Mouse (Mus musculus) forebrain, embryonic 12.5 days (tissue): Measurements from ENCODE around the gene Agt. TPM values are rescaled to one million over a fixed set of nuclear protein-coding genes. Genes with fewer than 3 reads are reported as not detected.
A peak's percentile ranks its signal among the peaks of the same experiment; 100 is the strongest.

Source experiments
- ATAC-seq: fragments of 200-750 bp; cut with Nextera tagmentation; 2 replicates; pipeline ENCODE4 v1.8.0; 2017; ENCODE audit warnings: moderate TSS enrichment; ENCODE audit not compliant: low FRiP score
- H3K27ac ChIP-seq: fragments of 300-500 bp; sonication (generic); 2 replicates; pipeline ENCODE4 v1.5.1; 2016; ENCODE audit warnings: mild to moderate bottlenecking
- H3K27me3 ChIP-seq: fragments of 300-500 bp; sonication (generic); 2 replicates; pipeline ENCODE4 v1.6.1; 2016; ENCODE audit warnings: mild to moderate bottlenecking
- H3K36me3 ChIP-seq: fragments of 300-500 bp; sonication (generic); replicated peaks from 2 replicates; pipeline ENCODE4 v1.6.1; 2016; ENCODE audit warnings: mild to moderate bottlenecking
- H3K4me1 ChIP-seq: fragments of 300-500 bp; sonication (generic); 2 replicates; pipeline ENCODE4 v1.6.1; 2016
- H3K4me2 ChIP-seq: fragments of 300-500 bp; sonication (generic); 2 replicates; pipeline ENCODE4 v1.6.1; 2016; ENCODE audit warnings: mild to moderate bottlenecking, moderate library complexity
- H3K4me3 ChIP-seq: fragments of 300-500 bp; sonication (generic); replicated peaks from 2 replicates; pipeline ENCODE4 v1.5.1; 2016; ENCODE audit warnings: mild to moderate bottlenecking
- H3K9ac ChIP-seq: fragments of 300-500 bp; sonication (generic); 2 replicates; pipeline ENCODE4 v1.6.1; 2016; ENCODE audit warnings: mild to moderate bottlenecking
- H3K9me3 ChIP-seq: fragments of 300-500 bp; sonication (generic); 2 replicates; pipeline ENCODE4 v1.6.1; 2016
- WGBS: fragments of 180-500 bp; shearing (Covaris S2); methylation state at CpG from one replicate; pipeline ENCODE4 v1.1.7; 2016; 5-methylcytosine and 5-hydroxymethylcytosine counted together
- polyA plus RNA-seq: library from polyadenylated mRNA; unstranded; fragments of >200 nt; fragmentation: Nextera tagmentation; extraction: Ambion mirVana; gene quantifications from 2 replicates; pipeline ENCODE4 v1.2.1, GENCODE M21; 2016

Gene Agt
- not detected in 2 replicates for polyA plus RNA-seq

- Histone ChIP-seq H3K4me1 (0 out of 2 replicates have a peak, but pooled peaks cover 2% of the 10 kb centered on the region), H3K27ac (no peak within 1 kb of the TSS), H3K36me3 (no peaks in the 10 kb centered on the region), H3K9ac (no peak within 1 kb of the TSS), H3K4me2 (no peak within 1 kb of the TSS), H3K27me3 (no peaks in the 10 kb centered on the region), H3K9me3 (no peaks in the 10 kb centered on the region), H3K4me3 (no peak within 1 kb of the TSS)
- WGBS = 83% methylated on average over 2 of the region's 2 CpGs
- ATAC-seq = no peak
Measured at GRCm38 (mm10) chr8:124569593-124569992, at the start of gene Agt. Gene Agt (minus strand): TSS chr8:124569706.

GRCm38 (mm10) chr8:124618252-124618651 lies 48.7 kb upstream of the Agt start:
- Histone ChIP-seq H3K27me3 (peaks cover 17% of the 10 kb centered on the region), H3K9me3 (no peaks in the 10 kb centered on the region), H3K4me3 (no peak overlapping the region), H3K4me2 (no peak overlapping the region), H3K27ac (no peak overlapping the region), H3K4me1 (peaks cover 5% of the 10 kb centered on the region; the same call in 1 of the 2 replicates), H3K36me3 (no peaks in the 10 kb centered on the region), H3K9ac (no peak overlapping the region)
- 61% methylated on average over 9 of the region's 9 CpGs for WGBS
- no peak for ATAC-seq

GRCm38 (mm10) chr8:124617266-124617869 lies 47.9 kb upstream of the Agt start:
- H3K27me3 ChIP-seq = peaks cover 17% of the 10 kb centered on the region

GRCm38 (mm10) chr8:124614325-124614724 lies 44.8 kb upstream of the Agt start:
- peaks cover 5% of the 10 kb centered on the region; the same call in 1 of the 2 replicates for H3K4me1 ChIP-seq
- H3K36me3 ChIP-seq = no peaks in the 10 kb centered on the region
- no peak overlapping the region for H3K4me3 ChIP-seq
- WGBS = 82% methylated on average over 5 of the region's 6 CpGs
- H3K27me3 ChIP-seq = peaks cover 17% of the 10 kb centered on the region
- H3K27ac ChIP-seq = no peak overlapping the region
- H3K9ac ChIP-seq = no peak overlapping the region
- no peak overlapping the region for H3K4me2 ChIP-seq
- H3K9me3 ChIP-seq = no peaks in the 10 kb centered on the region
- no peak for ATAC-seq

More at GRCm38 (mm10) chr8:124617266-124617869, 47.9 kb upstream of the Agt start:
- peak overlapping the region; percentile 47 for H3K9ac ChIP-seq
- H3K4me2 ChIP-seq = peak overlapping the region; percentile 52
- no peaks in the 10 kb centered on the region for H3K9me3 ChIP-seq
- H3K4me3 ChIP-seq = peak overlapping the region; percentile 36
- H3K27ac ChIP-seq = no peak overlapping the region
- H3K4me1 ChIP-seq = peaks cover 5% of the 10 kb centered on the region; the same call in 1 of the 2 replicates
- WGBS = 6% methylated on average over 17 of the region's 17 CpGs
- peak; percentile 83 for ATAC-seq
- no peaks in the 10 kb centered on the region for H3K36me3 ChIP-seq

- H3K9me3 ChIP-seq = no peaks in the 10 kb centered on the region
- no peak overlapping the region for H3K9ac ChIP-seq
- no peaks in the 10 kb centered on the region for H3K27me3 ChIP-seq
- ATAC-seq = no peak
- H3K4me2 ChIP-seq = no peak overlapping the region
- no peak overlapping the region for H3K27ac ChIP-seq
- no peaks in the 10 kb centered on the region for H3K36me3 ChIP-seq
- 83% methylated on average over 9 of the region's 9 CpGs for WGBS
- H3K4me3 ChIP-seq = no peak overlapping the region
- no peaks in the 10 kb centered on the region for H3K4me1 ChIP-seq
Measured at GRCm38 (mm10) chr8:124608972-124609353, 39.5 kb upstream of the Agt start.

- WGBS = 76% methylated on average over 13 of the region's 13 CpGs
- H3K36me3 ChIP-seq = no peaks in the 10 kb centered on the region
- H3K4me3 ChIP-seq = no peak overlapping the region
- H3K27me3 ChIP-seq = no peaks in the 10 kb centered on the region
- no peaks in the 10 kb centered on the region for H3K4me1 ChIP-seq
- no peak overlapping the region for H3K4me2 ChIP-seq
- no peak overlapping the region for H3K27ac ChIP-seq
- no peak for ATAC-seq
- H3K9me3 ChIP-seq = no peaks in the 10 kb centered on the region
- no peak overlapping the region for H3K9ac ChIP-seq
Measured at GRCm38 (mm10) chr8:124608239-124608971, 38.9 kb upstream of the Agt start.

- H3K9me3 ChIP-seq = no peaks in the 10 kb centered on the region
- no peak overlapping the region for H3K9ac ChIP-seq
- no peaks in the 10 kb centered on the region for H3K27me3 ChIP-seq
- WGBS = 74% methylated on average over 5 of the region's 5 CpGs
- no peaks in the 10 kb centered on the region for H3K36me3 ChIP-seq
- H3K27ac ChIP-seq = no peak overlapping the region
- no peak overlapping the region for H3K4me3 ChIP-seq
- no peak for ATAC-seq
- H3K4me2 ChIP-seq = no peak overlapping the region
- no peaks in the 10 kb centered on the region for H3K4me1 ChIP-seq
Measured at GRCm38 (mm10) chr8:124604066-124604465, 34.6 kb upstream of the Agt start.

GRCm38 (mm10) chr8:124589393-124589792 lies 19.9 kb upstream of the Agt start:
- ATAC-seq = no peak
- H3K4me2 ChIP-seq = no peak overlapping the region
- 75% methylated on average over 4 of the region's 4 CpGs for WGBS

GRCm38 (mm10) chr8:124586556-124586955 lies 17.1 kb upstream of the Agt start:
- H3K9me3 ChIP-seq = no peaks in the 10 kb centered on the region
- H3K27me3 ChIP-seq = no peaks in the 10 kb centered on the region
- H3K4me2 ChIP-seq = no peak overlapping the region
- no peak overlapping the region for H3K4me3 ChIP-seq
- H3K36me3 ChIP-seq = no peaks in the 10 kb centered on the region
- ATAC-seq = no peak
- H3K27ac ChIP-seq = no peak overlapping the region
- H3K9ac ChIP-seq = no peak overlapping the region
- H3K4me1 ChIP-seq = no peaks in the 10 kb centered on the region
- WGBS = 79% methylated on average over 2 of the region's 2 CpGs

More at GRCm38 (mm10) chr8:124589393-124589792, 19.9 kb upstream of the Agt start:
- no peaks in the 10 kb centered on the region for H3K27me3 ChIP-seq
- no peak overlapping the region for H3K4me3 ChIP-seq
- H3K4me1 ChIP-seq = no peaks in the 10 kb centered on the region
- H3K9me3 ChIP-seq = no peaks in the 10 kb centered on the region
- no peaks in the 10 kb centered on the region for H3K36me3 ChIP-seq
- H3K9ac ChIP-seq = no peak overlapping the region
- no peak overlapping the region for H3K27ac ChIP-seq

- H3K4me3 ChIP-seq = no peak overlapping the region
- no peak for ATAC-seq
- no peak overlapping the region for H3K9ac ChIP-seq
- no peaks in the 10 kb centered on the region for H3K36me3 ChIP-seq
- no peak overlapping the region for H3K4me2 ChIP-seq
- no peak overlapping the region for H3K27ac ChIP-seq
- 69% methylated on average over 3 of the region's 3 CpGs for WGBS
- no peaks in the 10 kb centered on the region for H3K9me3 ChIP-seq
- no peaks in the 10 kb centered on the region for H3K4me1 ChIP-seq
- H3K27me3 ChIP-seq = no peaks in the 10 kb centered on the region
Measured at GRCm38 (mm10) chr8:124585718-124586425, 16.4 kb upstream of the Agt start.

GRCm38 (mm10) chr8:124576751-124577150 lies 7.2 kb upstream of the Agt start:
- ATAC-seq = no peak
- no peaks in the 10 kb centered on the region for H3K9me3 ChIP-seq
- no peak overlapping the region for H3K4me2 ChIP-seq
- 94% methylated on average over 1 of the region's 1 CpGs for WGBS
- 0 out of 2 replicates have a peak, but pooled peaks cover 2% of the 10 kb centered on the region for H3K4me1 ChIP-seq
- H3K27ac ChIP-seq = no peak overlapping the region
- H3K36me3 ChIP-seq = no peaks in the 10 kb centered on the region
- H3K4me3 ChIP-seq = no peak overlapping the region
- no peaks in the 10 kb centered on the region for H3K27me3 ChIP-seq
- no peak overlapping the region for H3K9ac ChIP-seq

- Histone ChIP-seq H3K4me2 (no peak within 1 kb of the TSS), H3K9ac (no peak within 1 kb of the TSS), H3K4me1 (0 out of 2 replicates have a peak, but pooled peaks cover 2% of the 10 kb centered on the region), H3K36me3 (no peaks in the 10 kb centered on the region), H3K4me3 (no peak within 1 kb of the TSS), H3K27me3 (no peaks in the 10 kb centered on the region), H3K27ac (no peak within 1 kb of the TSS), H3K9me3 (no peaks in the 10 kb centered on the region)
- ATAC-seq = no peak
- WGBS = 92% methylated on average over 8 of the region's 8 CpGs
Measured at GRCm38 (mm10) chr8:124575811-124576210, 6.3 kb upstream of the Agt start, which contains the start of gene Capn9. Gene Capn9 (plus strand): TSS chr8:124576111.
